Mouse (Mus musculus) thymus, postnatal 14 days (tissue): ENCODE measurements around the gene Mbd4.
A peak's percentile ranks its signal among the peaks of the same experiment; 100 is the strongest.

Source experiments
- DNase-seq: peaks from one replicate; pipeline ENCODE4 v3.0.0; 2021

Mbd4 gene

DNA sequence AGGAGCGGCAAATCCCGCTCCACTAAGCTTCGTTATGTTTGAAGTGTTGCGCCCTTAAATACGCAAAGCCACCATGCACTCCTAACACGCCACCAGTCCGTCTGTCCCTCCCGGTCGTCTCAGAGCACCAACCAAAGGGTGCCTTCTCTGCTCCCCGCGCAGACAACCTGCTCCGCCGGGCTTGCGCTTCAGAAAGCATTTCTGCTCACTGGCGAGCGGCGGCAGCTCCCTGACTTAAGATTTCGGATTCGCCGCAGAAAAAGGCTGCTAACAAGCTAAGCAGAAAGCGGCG, 45.0 kb downstream of the Mbd4 start:
- no peak for DNase-seq

- DNase-seq, result no peak
These were observed 45.5 kb downstream of the Mbd4 start for GRCm38 (mm10) chr6:115807464-115808195.

GRCm38 (mm10) chr6:115804432-115805192, 48.6 kb downstream of the Mbd4 start:
- DNase-seq, result no peak

DNA sequence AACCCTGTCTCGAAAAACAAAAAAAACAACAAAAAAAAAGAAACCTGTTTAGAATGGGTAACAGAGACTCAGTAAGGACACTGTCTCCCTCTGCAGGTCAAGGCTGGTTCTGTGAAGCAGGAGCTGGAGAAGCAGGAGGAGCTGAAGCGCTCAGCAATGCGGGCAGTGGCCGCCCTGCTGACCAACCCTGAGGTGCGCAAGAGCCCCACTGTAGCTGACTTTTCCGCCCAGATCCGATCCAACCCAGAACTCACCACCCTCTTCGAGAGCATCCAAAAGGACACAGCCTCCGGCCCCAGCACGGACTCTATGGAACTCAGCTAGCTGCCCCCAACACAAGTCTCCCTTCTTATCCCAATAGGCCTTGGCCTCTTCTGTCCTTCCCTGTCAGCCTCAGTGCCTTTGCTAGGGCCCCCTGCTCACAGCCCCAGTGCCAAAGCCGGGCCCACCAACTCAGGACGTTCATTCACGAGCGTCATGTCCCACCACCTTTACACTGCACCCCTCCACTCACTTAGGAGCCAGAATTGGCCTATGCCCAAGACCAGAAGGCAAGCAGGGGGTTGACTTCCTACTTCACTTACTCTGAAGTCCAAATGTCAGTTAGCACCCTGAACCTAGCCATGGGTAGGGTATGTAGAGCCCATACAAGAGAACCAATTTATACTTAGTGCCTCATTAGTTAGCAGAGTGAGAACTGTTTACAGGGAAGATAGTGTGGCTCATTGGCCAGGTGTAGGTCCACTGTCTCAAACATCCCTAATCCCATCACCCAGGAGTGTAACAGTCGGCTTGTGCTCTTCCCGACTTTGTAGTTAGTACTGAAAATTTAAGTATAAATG, 49.4 kb downstream of the Mbd4 start:
- DNase-seq, result peak; percentile 62

GRCm38 (mm10) chr6:115801811-115802210, 51.4 kb downstream of the Mbd4 start:
- no peak for DNase-seq

DNA sequence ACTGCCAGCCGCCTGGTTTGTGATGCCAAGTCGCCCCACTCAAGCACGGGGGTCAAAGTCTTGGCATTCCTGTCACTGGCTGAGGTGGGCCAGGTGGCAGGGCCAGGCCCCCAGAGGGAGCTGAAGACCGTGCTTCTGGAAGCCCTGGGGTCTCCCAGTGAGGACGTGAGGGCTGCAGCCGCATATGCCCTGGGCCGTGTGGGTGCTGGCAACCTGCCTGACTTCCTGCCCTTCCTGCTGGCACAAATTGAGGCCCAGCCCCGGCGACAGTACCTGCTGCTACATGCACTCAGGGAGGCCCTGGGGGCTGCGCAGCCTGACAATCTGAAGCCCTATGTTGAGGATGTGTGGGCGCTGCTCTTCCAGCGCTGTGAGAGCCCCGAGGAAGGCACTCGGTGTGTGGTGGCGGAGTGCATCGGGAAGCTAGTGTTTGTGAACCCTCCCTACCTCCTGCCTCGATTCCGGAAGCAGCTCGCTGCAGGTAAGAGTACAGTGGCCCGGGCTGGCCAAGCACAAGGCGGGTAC, 60.4 kb downstream of the Mbd4 start:
- DNase-seq, result peak; percentile 34

- DNase-seq, result peak; percentile 26
These were observed 61.1 kb downstream of the Mbd4 start for GRCm38 (mm10) chr6:115791842-115792686.

GRCm38 (mm10) chr6:115791016-115791415, 62.2 kb downstream of the Mbd4 start:
- DNase-seq, result no peak
